Mouse (Mus musculus): ENCODE measurements at regions not wholly inside any gene's neighbourhood (a gene's known extent, or its start where the extent isn't known, plus 50 kb on each side); places are given as distances from the start of the nearest gene placed in this dataset.
A peak's percentile ranks its signal among the peaks of the same experiment; 100 is the strongest.

GRCm38 (mm10) chr1:128832201-128832883 lies 240.2 kb upstream of the Cxcr4 start:
- intact Hi-C loops (cut with DNase I), result no loop called here
- peak; percentile 87 to 91 for DNase-seq

GRCm38 (mm10) chr1:128830671-128831240 lies 238.7 kb upstream of the Cxcr4 start:
- DNase-seq, result no peak
- intact Hi-C loops (cut with DNase I), result no loop called here

GRCm38 (mm10) chr1:128829536-128829935 lies 237.4 kb upstream of the Cxcr4 start:
- intact Hi-C loops (cut with DNase I), result loop anchor here (5.0 to 10.0 kb wide), 3 partner anchors 357 to 545 kb away; no protein-coding TSS in a partner anchor
- peak in 1 of 2 experiments; percentile 17 for DNase-seq

GRCm38 (mm10) chr1:128826419-128826818 lies 234.3 kb upstream of the Cxcr4 start:
- intact Hi-C loops (cut with DNase I), result loop anchor here (5.0 to 10.0 kb wide), 3 partner anchors 354 to 542 kb away; no protein-coding TSS in a partner anchor
- DNase-seq, result no peak

GRCm38 (mm10) chr1:128824916-128825683 lies 233.0 kb upstream of the Cxcr4 start:
- DNase-seq, result peak in 1 of 2 experiments; percentile 8

GRCm38 (mm10) chr1:128824235-128824634 lies 232.1 kb upstream of the Cxcr4 start:
- intact Hi-C loops (cut with DNase I), result loop anchor here (1.0 to 10.0 kb wide), 3 partner anchors 231 to 539 kb away; partner anchors contain the start of gene Cxcr4
- DNase-seq, result peak; percentile 79 to 86

More at GRCm38 (mm10) chr1:128824916-128825683, 233.0 kb upstream of the Cxcr4 start:
- intact Hi-C loops (cut with DNase I), result loop anchor here (1.0 to 10.0 kb wide), 5 partner anchors 232 to 540 kb away; partner anchors contain the start of gene Cxcr4

- intact Hi-C loops (cut with DNase I), result loop anchor here (10.0 kb wide), 1 partner anchor 537 kb away; no protein-coding TSS in a partner anchor
Observed at GRCm38 (mm10) chr1:128821991-128822390, 229.9 kb upstream of the Cxcr4 start.

GRCm38 (mm10) chr1:128820527-128820926 lies 228.4 kb upstream of the Cxcr4 start:
- no peak for DNase-seq
- intact Hi-C loops (cut with DNase I), result loop anchor here (10.0 kb wide), 1 partner anchor 536 kb away; no protein-coding TSS in a partner anchor

More at GRCm38 (mm10) chr1:128821991-128822390, 229.9 kb upstream of the Cxcr4 start:
- no peak for DNase-seq

- intact Hi-C loops (cut with DNase I), result loop anchor here (10.0 kb wide), 1 partner anchor 535 kb away; no protein-coding TSS in a partner anchor
Observed at GRCm38 (mm10) chr1:128819611-128820010, 227.5 kb upstream of the Cxcr4 start.

GRCm38 (mm10) chr1:128813379-128813778 lies 221.3 kb upstream of the Cxcr4 start:
- intact Hi-C loops (cut with DNase I), result no loop called here
- DNase-seq, result no peak

More at GRCm38 (mm10) chr1:128819611-128820010, 227.5 kb upstream of the Cxcr4 start:
- no peak for DNase-seq

GRCm38 (mm10) chr1:128810860-128811259 lies 218.8 kb upstream of the Cxcr4 start:
- DNase-seq, result no peak
- intact Hi-C loops (cut with DNase I), result no loop called here

- intact Hi-C loops (cut with DNase I), result no loop called here
- DNase-seq, result no peak
Observed at GRCm38 (mm10) chr1:128810094-128810493, 218.0 kb upstream of the Cxcr4 start.

- intact Hi-C loops (cut with DNase I), result no loop called here
- no peak for DNase-seq
Observed at GRCm38 (mm10) chr1:128809601-128810000, 217.5 kb upstream of the Cxcr4 start.

GRCm38 (mm10) chr1:128808599-128808998 lies 216.5 kb upstream of the Cxcr4 start:
- intact Hi-C loops (cut with DNase I), result no loop called here
- DNase-seq, result no peak

GRCm38 (mm10) chr1:128805687-128806653 lies 213.9 kb upstream of the Cxcr4 start:
- no peak for DNase-seq
- intact Hi-C loops (cut with DNase I), result no loop called here

GRCm38 (mm10) chr1:128803433-128804060 lies 211.5 kb upstream of the Cxcr4 start:
- peak; percentile 36 to 48 for DNase-seq
- intact Hi-C loops (cut with DNase I), result no loop called here

GRCm38 (mm10) chr1:128803058-128803432 lies 211.0 kb upstream of the Cxcr4 start:
- intact Hi-C loops (cut with DNase I), result no loop called here
- DNase-seq, result no peak

GRCm38 (mm10) chr1:128798721-128799120 lies 206.6 kb upstream of the Cxcr4 start:
- intact Hi-C loops (cut with DNase I), result no loop called here
- no peak for DNase-seq

GRCm38 (mm10) chr1:128795654-128796053 lies 203.6 kb upstream of the Cxcr4 start:
- intact Hi-C loops (cut with DNase I), result no loop called here
- no peak for DNase-seq
